Mouse (Mus musculus) kidney, adult 11 months (tissue): ENCODE results near the gene Sod1.
A peak's percentile ranks its signal among the peaks of the same experiment; 100 is the strongest.
"Not testable (repeated sequence)": the region's sequence is repeated elsewhere in the genome, so short reads cannot be mapped to it uniquely, and the experiment has no call there.

Source experiments
- DNase-seq: peaks from one replicate; pipeline ENCODE4 v3.0.0; 2022

The Sod1 gene

DNA sequence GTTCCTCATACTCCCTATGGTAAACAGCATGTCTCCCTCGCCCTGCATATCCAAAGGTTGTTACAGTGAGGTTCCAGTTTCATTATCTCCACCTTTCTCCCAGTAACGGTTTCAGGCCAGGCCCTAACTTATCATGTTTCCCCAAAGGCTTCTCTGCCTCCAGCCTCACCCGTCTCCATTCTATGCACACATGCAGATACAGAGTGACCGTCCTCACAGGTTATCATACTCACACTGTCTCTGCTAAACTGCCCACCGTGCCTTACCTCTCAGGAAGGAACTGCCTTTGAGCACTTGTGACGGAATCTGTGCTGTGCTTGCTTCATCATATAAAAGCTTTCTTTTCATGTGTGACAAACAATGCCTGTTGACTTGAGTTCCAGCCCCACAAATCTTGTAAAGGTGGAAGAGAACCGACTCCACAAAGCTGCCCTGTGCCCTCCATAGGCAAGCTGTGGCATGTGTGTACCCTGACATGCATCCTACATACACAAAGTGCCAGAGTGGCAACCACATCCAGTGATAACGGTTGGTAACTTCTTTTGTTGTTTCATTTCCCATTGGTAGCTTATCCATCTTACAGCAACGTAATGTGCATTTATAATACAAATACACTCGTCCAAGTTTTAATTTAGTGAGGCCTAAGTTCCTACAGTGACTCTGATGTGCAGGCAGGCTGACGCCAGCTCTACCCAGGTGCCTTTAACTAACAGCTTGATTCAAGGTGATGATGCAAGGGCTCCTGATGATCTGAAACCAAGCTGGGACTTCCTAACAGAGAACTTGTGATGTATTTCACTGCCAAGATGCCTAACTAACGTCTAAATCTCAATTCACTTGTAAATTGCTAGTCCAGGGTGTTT lies 6.8 kb upstream of the Sod1 start:
- no peak for DNase-seq

DNA sequence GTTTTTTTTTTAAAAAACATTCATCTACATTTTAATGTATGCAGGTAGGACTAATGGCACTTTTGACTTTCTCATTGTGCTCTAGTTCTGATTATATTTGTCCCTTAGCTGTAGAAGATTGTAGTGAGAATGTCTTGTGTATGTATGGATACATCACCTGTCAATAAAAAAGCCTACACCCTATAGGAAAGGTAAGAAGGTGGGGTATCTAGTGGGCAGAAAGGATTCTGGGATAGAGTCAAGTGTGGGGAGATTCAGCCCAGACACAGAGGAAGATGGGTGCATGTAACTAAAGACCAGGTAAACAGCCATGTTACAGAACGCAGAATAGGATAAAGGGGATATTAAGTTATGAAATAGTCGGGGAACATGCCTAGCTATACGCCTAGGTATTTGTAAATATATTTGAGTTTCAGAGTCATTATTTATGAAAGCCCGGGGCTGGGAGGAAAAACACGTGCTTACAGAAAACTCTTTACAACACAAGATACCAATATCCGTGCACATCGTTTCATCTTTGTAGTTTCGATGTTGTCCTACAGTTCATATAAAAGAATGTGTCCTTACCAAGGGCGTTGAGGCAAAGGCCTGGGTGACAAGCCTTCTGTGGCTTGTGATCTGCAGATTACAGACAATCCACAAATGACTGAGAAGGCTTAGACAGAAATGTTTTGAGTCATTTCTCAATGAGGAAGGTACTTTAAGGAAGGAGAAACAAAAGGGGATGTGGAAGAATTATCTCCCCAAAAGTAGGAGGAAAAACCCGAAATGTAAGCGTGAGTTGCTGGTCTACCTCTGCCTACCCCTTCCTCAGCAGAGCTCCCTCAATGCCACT lies 5.6 kb upstream of the Sod1 start:
- DNase-seq, result no peak

GRCm38 (mm10) chr16:90215879-90216278 lies 4.7 kb upstream of the Sod1 start:
- not testable (repeated sequence) for DNase-seq

- DNase-seq, result peak; percentile 54
These were observed 4.1 kb upstream of the Sod1 start for GRCm38 (mm10) chr16:90216414-90216813.

DNA sequence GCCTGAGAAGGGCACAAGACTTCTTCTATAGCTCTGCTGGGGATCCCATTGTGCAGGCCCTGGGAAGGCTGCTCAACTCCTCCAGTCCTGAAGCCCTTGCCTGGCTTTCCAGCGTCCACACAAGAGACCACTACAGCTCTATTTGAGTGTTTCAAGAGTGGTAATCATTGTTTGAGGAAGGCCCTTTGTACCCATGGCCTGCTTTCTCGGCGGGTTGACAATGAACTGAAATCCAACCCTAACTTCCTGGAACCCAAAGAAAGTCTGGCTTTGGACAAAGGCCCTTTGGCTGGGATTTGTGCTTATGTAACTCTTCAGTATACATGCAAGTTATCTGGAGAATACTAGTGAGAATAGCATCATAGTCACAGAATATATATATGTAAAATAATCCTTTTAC lies 3.2 kb upstream of the Sod1 start:
- peak; percentile 75 for DNase-seq

DNA sequence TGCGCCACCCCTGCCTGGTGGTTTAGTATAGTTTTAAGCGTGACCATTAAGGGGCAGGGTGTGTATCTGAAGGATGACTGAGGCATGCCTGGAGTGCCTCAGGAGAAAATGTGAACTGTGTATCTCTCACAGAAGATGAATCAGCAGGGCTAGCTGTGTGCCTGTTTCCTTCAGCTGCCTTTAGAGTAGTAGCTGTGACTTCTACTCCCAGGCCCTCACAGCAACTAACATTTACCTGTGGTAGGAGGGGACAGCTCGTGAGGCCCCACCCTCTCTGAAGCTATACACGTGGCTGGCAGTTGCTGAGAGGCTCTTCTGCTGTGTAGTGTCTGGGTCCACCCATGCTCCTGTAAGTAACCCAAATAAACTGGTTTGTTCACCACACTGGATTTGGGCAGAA lies 2.6 kb upstream of the Sod1 start:
- DNase-seq, result no peak

DNA sequence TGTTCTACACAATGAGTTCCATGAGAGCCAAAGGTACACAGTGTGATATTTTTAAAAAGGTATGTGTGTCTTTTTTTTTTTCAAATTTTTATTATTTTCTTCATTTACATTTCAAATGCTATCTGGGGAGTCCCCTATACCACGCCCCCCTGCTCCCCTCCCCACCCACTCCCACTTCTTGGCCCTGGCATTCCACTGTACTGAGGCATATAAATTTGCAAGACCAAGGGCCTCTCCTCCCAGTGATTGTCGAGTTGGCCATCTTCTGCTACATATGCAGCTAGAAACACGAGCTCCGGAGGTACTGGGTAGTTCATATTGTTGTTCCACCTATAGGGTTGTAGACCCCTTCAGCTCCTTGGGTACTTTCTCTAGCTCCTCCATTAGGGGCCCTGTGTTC lies 1.1 kb upstream of the Sod1 start:
- not testable (repeated sequence) for DNase-seq

- DNase-seq, result no peak
These were observed 408 bp downstream of the Sod1 start for GRCm38 (mm10) chr16:90220892-90221431.

- no peak for DNase-seq
These were observed 1.0 kb downstream of the Sod1 start for GRCm38 (mm10) chr16:90221441-90222070.

- no peak for DNase-seq
These were observed 9.3 kb downstream of the Sod1 start for GRCm38 (mm10) chr16:90229897-90230296.

DNA sequence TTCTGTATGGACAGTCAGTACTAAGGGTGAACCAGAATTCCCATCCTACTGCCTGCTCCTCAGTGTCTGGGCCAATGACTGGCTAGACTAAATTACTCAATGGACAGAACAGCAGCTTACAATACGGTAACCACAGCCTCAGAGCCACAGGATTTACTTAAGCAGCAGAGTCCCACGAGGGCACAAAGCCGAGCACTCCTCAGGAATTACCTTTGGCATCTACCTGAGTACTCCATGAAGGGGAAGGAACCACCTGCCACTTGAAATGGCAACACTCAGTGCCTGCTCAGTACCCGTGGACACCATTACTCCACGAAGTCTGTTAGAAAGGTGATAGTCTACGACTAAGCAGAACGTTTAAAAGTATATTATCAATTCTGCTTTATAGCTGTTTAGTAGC lies 10.7 kb downstream of the Sod1 start:
- no peak for DNase-seq

DNA sequence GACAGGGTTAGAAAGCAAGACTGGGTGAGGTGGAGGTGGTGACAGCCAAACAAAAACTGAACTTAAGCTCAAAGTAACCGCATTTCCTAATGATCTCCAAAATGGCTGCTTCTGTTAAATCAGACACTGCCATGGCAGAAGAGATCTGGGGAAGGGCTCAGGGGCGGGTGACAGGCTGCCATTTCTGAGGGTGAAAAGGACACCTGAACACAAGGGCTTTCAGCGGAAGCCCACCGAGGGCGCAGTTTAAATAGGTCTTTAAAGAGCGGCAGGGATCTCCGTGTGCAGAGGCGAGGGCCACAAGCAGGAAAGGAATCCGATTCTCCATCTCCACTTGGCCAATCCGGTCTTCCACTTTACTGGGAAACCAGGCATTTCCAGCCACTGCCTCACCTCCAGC lies 13.1 kb downstream of the Sod1 start:
- DNase-seq, result no peak

GRCm38 (mm10) chr16:90234617-90235016 lies 14.1 kb downstream of the Sod1 start:
- no peak for DNase-seq

- DNase-seq, result no peak
These were observed 14.6 kb downstream of the Sod1 start for GRCm38 (mm10) chr16:90235188-90235587.

DNA sequence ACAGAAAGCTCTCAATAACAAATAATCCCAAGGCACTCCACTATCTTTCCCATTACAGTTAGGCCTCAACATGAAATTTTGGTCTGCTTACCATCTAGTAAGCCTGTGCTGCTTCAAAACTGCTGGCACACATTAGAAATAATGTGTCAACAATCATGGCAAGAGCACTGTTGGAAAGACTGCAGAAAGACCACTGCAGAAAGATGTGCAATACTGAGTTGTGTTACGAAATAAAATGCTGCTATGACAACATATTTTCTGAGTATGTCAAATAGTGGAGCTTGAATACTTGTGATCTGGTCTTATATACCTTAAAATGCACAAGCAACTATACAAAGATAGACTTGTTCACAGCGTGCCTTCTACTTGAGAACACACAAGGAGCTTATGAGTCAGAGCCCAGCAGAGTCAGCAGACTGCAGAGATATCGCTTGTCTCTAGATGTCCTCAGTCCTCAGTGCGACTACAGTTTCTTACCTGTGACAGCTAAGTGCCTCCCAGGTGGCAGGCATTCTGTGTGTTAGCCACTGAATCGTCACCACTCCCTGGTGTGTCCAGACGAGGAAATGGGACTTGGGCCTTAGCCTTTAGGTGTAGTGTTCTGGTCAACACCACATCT lies 18.7 kb downstream of the Sod1 start:
- DNase-seq, result no peak

GRCm38 (mm10) chr16:90241875-90242274 lies 21.3 kb downstream of the Sod1 start:
- no peak for DNase-seq

DNA sequence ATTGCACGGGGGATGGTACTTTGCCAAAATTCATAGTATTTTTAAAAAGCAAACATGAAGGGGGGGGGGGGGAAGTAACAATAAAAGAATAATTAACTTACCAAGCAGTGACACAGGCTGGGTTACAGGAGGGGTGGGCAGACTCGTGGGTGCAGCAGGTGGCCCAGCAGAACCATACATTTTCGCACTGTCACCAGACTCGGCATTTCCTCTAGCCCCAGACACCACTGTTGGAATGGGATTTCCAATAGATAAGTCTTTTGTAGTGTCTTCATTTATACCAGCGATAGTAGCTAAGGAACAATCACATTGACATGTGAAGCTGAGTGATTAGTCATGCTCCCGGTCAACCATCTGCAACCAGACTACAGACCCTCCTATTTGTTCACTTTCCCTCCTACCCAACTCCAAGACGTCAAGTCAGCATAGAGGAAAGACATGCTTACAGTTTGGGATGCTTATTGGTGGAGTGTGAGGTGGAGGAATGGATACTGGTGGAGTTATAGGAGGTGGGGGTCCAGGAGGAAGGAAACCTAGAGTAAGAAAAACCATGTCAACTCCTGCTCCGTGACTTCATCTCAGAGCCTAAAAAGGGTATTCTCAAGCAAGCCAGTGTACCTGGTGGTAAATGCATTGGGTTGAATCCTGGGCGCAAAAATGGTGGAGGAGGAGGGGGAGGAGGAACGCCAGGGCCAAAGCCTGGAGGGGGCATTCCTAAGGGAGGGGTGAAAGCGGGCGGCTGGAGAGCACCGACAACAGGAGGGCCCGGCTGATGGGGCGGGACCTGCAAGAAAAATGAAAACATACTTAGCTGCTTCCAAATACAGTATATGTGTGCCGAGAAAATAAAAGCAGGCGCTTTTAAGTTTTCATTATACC lies 22.1 kb downstream of the Sod1 start:
- no peak for DNase-seq

DNA sequence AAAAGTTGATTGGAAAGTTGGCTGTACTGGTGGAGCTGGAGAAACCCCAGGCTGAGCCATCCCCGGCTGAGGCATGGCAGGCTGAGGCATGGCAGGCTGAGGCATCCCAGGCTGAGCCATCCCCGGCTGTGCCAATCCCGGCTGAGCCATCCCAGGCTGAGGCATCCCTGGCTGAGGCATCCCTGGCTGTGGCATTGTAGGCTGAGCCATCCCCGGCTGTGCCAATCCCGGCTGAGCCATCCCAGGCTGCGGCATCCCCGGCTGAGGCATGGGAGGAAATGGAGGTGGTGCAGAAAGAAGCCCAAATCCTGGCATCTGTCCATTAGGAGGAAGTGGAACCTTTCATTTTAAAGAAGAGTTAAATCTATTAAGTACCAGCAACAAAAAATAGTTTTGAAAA lies 29.5 kb downstream of the Sod1 start:
- DNase-seq, result no peak

DNA sequence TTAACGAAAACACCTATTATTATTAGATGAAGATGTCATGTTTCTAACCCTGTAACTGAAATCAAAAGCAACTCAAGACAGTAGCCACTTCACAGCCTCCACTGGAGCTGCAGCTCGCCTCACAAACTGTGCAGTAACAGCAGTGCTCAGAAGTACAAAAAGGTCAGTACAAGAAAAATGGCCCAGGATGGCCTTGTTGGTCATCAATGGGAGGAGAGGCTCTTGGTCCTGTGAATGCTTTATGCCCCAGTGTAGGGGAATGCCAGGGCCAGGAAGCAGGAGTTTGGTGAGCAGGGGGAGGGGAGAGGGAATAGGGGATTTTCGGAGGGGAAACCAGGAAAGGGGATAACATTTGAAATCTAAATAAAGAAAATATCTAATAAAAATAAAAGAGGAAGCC lies 30.7 kb downstream of the Sod1 start:
- not testable (repeated sequence) for DNase-seq

DNA sequence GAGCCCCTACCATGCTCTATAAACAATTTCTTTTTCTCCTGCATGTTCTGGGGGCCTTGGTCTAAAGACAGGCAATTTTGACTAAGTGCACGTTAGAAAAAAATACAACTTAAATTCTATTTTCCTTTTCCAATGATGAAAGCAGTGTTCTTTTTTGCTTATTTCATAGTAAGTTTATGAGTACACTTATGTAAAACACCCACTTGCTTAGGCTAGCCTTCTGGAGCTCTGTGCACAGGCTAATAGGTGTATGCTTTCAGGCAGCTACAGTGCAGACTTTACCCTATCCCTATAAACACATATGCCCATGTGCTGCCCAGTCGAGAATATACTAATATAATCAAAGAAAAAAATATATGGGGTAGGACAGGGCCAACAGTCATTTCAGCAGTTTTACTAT lies 32.0 kb downstream of the Sod1 start:
- DNase-seq, result no peak

DNA sequence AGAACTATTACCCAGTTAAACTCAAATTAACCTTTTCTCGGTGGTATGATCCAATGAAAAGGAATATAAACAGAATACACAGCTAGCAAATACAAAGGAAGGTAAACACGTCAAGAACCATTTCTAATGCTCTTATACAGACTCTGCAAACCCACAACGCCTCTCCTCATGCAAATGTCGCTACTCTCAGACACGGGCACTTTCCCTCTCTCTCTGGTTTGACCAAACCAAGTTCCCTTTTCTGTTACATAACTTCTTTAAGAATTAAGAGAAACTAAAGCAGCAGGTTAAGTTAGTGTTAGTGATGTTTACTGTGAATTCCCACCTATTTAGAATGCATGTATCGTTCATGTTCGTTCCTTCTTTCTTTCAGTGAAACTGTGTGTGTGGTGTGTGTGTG lies 38.4 kb downstream of the Sod1 start:
- DNase-seq, result no peak

DNA sequence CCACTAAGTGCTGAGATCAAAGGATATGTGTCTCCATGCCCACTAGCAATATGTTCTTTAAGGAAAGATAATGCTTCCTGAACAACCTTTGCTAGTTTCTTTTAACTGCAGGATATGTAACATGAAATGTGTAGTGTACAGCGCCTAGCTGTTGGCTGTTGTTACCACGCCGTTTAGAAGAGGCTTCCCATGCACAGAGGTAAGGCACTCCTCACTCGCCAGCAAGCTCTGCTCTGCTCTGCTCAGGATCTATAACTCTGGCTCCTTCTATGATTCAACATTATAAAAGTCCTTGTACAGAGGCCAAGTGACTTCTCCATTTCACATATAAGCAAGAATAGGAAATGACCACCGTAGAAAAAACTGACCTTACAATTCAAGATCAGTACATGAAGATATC lies 39.1 kb downstream of the Sod1 start:
- no peak for DNase-seq
